Mouse (Mus musculus): ENCODE data around the gene Ywhaq.
"Not testable (repeated sequence)": the region's sequence is repeated elsewhere in the genome, so short reads cannot be mapped to it uniquely, and the experiment has no call there.

Ywhaq gene

DNA sequence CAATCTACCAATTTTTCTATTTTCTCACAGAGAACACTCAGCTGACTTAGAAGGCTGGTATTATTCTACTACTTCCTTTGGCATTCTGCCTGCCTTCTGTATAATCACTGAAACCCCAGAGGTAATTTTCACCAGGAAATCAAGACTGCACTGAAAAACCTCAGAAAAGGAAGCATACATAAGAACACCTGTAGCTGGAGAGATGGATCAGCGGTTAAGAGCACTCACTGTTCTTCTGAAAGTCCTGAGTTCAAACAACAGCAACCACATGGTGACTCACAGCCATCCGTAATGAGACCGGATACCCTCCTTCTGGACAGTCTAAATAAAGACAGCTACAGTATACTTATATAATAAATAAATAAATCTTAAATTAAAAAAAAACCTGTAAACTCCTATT lies 7.8 kb downstream of the Ywhaq start:
- no peak for DNase-seq (ENCODE audit: low spot score)

DNA sequence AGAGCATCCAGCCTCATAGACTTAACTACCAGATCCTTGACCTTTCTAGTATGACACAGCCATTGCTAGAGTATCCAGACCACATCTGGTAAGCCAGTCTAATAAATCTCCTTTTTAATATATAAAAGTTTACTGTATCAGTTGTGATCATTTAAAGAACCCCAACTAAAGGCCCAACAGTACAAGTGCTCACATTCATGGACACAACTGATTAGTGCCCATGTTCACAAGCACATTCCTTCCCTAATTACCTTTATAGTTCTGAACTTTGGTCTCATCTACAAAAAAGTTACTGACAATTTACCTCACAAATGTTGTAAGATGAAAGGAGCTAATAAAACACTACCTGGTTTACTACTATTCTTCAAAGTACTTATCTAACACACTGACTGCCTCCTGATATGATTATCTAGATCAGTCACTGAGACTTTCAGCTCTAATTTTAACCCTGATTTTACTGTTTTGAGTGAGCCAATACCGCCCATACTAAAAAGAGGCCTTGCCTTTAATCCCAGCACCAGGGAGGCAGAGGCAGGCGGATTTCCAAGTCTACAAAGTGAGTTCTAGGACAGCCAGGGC lies 8.6 kb downstream of the Ywhaq start:
- DNase-seq (ENCODE audit: low spot score): no peak

DNA sequence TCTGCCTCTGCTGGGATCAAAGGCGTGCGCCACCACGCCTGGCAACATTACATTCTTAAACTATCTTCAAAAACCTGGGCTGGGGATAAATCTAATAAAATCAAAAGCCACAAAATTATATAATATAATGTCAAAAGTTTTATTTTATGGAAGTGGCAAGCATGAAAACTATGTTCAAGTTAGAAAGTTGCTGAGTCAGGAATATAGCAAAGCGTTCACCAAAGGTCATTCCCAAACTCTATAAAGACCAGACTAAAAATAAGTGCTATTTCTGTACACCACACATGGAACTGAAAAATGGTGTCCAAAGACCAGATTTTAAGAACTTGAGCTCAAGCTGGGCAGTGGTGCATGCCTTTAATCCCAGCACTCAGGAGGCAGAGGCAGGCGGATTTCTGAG lies 14.7 kb downstream of the Ywhaq start:
- no peak for DNase-seq (ENCODE audit: low spot score)

DNA sequence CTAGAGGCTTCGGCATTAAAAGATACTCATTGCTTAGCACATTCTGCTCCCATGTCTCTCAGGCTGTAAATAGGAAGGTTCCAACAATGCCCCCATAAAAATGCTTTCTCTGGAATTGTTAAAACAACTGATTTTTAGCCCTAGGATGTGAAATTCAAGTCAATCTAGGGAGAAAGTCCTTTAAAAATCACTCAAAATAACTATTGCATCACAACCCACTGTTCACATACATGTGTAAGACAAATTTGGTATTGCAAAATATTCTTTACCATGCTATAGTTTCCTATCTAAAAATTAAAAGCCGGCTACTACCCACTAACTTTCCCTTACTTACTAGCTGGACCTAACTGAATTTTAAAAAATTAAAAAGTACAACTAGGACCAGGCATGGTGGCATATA lies 31.2 kb downstream of the Ywhaq start:
- no peak for DNase-seq (ENCODE audit: low spot score)

DNA sequence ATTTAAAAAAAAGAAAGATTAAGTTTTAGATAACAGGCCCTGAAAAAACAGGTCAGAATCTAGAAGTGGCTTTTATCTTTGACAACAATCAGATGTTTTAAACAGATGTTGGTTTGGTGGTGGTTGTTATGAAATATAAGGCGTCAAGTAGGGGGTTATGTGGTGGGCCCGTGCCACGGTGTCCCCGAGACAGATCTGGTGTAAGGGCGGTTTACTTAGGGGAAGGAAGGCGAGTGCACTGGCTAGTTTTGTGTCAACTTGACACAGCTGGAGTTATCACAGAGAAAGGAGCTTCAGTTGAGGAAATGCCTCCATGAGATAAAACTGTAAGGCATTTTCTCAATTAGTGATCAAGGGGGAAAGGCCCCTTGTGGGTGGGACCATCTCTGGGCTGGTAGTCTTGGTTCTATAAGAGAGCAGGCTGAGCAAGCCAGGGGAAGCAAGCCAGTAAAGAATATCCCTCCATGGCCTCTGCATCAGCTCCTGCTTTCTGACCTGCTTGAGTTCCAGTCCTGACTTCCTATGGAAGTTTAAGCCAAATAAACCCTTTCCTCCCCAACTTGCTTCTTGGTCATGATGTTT lies 38.6 kb downstream of the Ywhaq start:
- not testable (repeated sequence) for DNase-seq (ENCODE audit: low spot score)

DNA sequence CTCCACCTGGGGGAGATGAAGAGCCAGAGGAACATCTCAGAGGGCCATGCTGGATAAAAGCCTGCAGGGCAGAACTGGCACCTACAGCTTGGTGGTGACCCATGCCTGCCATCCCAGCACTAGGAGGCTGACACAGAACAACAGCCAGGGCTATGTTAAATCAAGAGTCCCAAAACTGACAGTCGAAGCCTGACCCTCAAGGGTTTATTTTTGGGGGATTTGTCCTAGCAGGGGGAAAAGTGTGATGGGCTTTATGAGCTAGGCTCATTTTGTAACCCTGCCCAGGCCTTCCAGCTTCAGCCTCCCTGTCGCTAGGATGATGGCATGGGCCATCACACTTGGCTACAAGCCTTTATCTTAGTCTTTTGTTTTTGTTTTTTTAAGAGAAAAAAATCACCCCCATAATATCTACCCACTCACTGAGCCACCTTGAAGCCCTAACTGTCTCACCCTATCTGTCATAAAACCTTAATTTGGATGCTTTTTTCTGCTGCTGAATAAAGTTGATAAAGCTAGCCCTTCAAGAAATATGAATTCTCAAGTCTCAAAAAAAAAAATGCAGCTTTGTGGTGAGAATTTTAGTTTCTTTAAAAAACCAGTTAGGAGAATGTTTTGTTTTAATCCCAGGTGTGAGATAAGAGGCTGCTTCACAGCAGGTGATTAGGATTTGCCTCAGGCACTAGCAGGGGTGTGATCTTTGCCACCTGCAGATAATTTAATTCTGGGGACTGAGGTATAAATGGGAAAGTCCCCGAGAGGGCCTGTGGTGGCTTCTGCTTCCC lies 41.9 kb downstream of the Ywhaq start:
- no peak for DNase-seq (ENCODE audit: low spot score)

DNA sequence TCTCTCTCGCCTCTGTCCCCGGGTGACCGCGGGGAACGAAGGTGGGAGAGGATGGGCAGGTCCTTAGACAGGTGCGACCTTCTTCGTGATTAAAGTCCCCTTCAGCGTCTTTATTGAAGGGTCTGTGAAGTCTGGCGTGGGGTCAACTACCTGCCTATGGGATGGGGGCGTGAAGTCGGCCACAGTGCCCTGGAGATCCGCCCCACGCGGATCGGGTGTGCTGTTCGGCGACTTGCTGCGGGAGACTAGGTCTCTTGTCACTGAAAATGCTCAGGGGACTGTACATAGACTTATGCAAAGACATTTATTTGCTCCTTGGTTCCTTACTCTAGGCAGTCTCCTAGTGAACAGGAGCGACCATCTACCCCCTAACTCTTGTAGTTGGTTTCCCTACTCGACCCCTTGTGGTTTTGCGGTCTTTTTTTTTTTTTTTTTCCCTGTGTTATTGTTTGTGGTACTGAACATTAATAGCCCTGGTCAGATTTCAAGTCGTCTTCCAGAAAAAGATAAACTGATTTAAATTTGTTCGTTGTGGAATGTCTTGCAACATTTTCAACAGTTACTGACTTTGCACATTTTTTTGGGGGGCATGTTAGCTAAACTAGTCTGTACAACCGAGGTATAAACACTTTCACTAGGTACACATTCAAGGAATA lies 43.5 kb downstream of the Ywhaq start:
- DNase-seq (ENCODE audit: low spot score): no peak

DNA sequence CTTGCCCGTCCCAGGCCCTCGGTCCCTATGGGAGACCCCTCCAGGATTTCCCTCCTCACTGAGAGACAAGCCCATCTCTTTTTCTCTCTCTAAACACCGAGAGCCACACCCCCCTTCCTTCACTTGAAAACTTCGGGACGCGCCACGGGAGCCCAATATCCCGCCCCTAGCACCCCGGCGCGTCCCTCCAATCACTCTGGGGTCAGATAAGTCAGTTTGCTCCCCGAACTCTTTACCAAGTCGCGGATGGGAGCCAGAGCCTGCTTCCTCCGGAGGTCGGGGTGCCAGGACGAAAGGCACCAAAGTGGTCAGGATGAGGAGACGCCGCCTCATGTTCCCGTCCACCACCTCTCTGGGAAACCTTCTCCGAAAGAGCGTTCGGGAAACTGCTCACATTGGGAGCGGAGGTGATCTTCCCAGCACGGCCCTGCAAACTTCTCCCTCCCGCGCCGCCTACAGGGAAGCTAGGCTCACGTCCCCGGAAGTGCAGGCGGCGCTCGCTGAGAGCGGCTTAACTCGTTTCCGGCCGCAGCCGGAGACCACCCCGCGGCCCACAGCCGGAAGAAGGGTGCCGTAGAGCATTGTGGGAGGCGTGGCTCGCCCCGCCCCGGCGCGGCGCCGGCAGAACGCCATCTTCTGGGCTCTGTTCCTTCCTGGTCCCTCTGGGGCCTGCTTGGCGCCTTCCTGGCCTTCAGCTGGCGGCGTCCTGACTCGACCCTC lies 44.2 kb downstream of the Ywhaq start, which contains the start of gene Adam17:
Gene Adam17, minus strand, starts transcription at position 533 of the 720 bp plus-strand sequence.
- peak; percentile 96 for DNase-seq (ENCODE audit: low spot score)

DNA sequence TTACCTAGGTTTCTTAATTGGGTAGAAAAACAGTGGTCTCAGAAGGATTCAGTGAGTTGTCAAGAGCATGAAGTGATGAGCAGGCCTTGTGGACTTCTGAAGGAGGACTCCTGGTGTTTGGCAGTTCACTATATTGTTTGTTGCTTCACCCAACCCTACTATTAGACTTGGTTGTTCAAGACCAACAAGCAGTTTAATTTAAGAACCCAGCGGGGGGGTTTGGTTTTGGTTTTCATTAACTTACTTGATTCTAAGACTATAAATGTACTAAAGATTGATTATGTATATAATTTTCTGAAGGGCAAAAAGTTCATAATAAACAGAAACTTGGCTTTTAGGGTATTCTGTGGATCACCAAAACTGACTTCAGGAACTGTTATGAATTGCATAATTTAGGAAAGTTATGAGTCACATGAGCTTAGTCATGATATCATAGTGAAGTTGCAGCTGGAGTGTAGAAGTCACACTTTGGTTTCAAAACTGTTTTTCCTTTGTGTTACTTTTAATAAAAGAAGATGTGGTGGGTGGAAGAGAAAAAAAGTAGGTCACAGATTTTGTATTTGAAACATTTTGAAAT lies 47.3 kb downstream of the Ywhaq start:
- no peak for DNase-seq (ENCODE audit: low spot score)

DNA sequence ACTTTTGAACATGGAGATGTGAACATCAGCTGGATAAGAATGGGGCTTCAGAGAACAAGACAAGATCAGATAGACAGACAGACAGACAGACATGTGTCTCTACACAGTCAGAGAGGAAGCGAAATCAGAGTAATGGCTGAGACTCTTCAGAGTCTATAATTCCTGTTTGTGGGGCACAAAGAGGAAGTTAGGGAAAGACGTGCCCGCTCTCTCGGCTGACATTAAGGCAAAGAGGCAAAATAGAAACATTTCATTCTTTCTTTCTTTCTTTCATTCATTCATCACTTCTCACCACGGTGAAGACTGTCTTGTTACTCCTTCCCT lies 48.4 kb downstream of the Ywhaq start:
- no peak for DNase-seq (ENCODE audit: low spot score)

DNA sequence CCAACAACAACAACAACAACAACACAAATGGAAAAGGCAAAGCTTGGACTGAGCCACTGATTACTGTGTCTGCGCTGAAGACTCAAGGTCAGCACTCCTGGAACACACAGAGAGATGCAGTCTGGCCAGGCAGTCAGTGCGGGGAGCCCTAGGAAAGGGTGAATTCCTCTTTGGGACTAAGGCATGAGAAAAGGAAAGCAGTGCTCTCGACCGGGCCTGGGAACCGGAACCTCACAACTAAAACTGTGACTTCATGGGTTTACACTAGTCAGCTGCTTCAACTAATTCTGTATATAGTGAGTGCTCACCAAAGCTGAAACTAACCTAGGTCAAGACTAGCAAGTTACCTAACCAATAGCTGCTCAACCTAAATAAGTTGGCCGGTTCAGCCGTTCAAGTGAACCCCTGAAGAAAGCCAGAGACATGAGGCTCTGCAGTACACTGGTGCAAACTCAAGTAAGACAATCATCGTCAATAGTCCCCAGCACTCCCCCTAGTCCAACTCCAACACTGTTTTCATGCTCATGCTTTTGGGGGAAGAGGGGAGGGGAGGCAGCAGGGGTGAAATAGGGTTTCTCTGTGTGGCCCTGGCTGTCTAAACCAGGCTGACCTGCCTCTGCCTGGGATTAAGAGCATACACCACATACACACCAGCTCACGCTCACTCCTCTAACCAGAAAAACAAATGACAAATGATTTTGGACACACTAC lies 48.9 kb downstream of the Ywhaq start:
- no peak for DNase-seq (ENCODE audit: low spot score)

DNA sequence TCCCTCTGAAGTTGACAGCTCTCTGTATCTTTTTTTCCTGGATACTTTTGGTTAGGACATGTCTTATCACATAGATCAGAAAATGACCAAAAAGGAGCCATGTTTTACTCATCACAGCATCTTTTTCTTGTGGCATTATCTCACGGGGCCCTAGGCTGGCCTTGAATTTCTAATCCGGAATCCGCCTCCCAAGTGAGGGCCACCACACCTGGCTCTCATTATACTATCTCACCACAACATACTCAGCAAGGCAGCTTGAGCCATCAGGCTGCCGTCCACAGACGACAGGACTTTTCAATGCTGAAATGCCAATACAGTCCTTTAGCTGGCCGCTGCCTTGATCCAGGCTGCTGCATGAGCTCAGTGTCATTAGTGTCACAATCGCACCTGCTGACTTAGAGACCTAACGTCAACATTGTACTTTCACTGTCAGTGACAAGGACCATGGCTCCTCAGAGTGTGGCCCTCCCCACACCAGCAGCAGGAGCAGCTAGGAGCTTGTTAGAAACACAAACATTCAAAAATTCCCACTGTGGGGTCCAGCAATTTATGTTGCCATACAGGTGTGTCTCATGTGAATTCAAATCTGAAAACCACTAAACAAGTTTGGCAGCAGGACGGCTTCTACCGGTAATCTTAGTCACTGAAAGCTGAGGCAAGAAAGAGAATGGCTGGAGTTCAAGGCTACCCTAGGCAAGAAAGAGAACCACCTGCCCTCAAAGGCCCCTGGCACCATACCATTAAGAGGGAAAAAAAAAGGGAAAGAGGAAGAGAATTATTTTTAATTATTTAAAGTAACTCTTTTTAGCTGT lies 52.6 kb downstream of the Ywhaq start:
- no peak for DNase-seq (ENCODE audit: low spot score)

DNA sequence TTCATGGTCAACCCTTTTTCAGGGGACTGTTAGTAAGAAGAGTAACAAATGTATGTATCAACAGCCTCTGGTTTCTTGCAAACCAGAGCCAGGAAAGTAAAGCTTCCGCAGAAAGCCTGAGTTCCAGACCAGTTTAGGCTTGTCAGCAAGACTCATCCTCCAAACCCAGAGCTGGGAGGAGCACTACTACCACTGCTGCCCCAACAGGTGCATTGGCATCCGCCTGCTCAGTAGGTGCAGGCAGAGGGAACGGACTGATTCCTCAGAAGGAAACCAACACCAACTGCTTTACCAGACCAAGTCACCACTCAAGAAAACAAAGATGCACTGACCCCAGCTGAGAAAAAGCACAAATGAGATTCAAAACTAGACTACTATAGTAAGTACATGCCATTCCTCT lies 54.2 kb downstream of the Ywhaq start:
- no peak for DNase-seq (ENCODE audit: low spot score)

DNA sequence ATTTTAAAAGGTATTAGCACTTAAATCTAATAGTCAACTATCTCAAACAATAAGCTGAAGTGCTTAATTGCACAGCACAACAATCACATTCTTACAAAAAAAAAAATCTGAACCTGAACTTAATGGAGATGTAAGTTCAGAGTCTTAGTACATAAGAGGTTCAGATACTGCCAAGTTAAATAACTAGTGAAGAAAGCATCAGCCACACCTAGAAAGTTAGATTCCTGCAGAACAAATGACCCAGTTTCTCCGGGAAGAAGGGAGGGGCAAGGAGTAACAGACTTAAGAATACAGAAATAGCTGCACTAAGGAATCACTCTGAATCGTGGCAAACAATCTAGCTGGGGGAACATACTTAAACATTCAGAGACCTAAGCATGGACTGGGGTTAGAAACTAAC lies 54.8 kb downstream of the Ywhaq start:
- no peak for DNase-seq (ENCODE audit: low spot score)

DNA sequence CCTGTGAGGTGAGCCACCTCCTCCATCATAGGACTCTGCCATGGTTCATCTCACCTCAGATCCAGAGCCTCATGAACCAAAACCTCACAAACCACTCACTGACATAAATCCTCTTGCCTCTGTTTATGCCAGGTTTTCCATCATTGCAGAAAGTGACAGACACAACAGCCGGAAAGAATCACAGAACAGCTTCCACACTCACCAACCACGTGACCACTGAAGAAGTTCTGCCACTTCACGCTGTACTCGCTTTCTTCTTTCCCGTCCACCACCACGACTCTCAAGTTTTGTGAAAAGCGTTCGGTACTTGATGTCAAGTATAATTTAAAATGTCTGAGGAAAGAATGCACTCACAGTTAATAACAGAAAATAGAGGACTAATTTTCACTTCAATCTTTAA lies 63.8 kb downstream of the Ywhaq start:
- no peak for DNase-seq (ENCODE audit: low spot score)

DNA sequence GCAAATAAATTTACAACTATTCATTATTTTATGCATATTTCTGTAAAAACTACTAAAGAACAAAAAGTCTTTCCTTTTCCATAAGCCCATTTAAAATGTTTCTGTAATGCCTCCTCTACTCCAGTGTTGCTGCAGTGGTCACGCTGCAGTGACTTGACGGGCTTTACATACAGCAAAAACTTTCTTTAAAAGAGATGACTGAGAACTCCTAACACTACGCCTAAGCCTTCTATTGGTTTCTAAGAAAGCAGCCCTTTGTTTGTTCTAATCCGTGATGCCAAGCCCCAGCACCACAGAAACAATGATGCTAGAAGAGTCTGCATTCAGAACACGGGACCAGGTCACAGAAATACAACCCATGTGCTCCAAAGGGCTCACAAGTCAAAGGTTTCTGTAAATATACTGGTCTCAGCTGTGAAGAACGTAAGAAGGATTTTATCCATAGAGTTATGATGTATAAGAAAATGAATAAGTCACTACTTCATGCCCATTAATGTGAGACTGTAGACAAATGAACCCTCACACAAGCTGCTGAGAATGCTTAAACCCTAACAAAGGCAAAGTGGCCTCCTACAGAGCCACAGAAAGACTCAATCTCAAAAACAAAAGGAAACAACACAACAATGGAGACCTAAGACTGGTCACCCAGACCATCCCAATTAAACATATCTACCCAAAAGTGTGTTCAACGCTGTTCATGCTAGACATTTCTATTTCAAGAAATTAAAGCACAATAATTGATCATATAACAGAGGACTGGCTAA lies 67.1 kb downstream of the Ywhaq start:
- DNase-seq (ENCODE audit: low spot score): no peak

DNA sequence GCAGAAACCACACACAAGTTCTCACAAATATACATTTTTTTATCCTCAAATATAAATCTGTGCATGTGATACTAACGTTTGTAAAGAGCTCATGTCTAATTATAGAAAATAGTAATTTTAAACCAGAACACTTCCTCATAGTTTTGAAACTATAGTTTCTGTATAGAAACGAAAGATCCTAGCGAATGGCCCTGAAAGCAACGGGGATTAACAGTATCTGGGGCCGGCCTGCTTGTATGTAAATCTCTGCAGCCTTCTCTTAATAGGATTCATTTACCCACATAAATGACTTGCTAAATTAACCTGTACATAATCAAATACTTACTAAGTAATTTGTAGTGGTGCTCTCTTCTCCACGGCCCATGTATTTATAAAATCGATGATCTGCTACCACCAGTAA lies 70.5 kb downstream of the Ywhaq start:
- no peak for DNase-seq (ENCODE audit: low spot score)

DNA sequence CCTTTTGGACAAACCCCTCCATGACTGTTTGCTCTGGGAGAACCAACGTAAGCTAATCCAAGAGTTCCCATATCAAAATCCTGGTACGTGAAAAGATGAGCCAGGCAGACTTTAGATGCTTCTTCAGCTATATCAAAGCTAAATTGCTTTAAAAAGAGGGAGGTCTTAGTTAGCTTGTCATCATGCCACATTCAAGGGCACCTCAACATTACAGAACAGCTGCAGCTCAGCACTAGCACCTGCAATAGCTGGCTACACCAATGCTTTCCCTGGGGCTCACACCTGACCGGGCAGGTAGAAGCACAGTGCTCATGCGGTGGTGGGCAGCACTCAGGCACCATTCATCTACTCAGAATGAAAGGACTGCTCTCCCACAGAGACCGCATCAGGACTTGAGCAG lies 76.8 kb downstream of the Ywhaq start:
- DNase-seq (ENCODE audit: low spot score): no peak

Data from retina, embryonic 14.5 days (tissue).